Mouse (Mus musculus) small intestine, adult 2 months (tissue): Measurements from ENCODE around the gene Zfp444. TPM values are rescaled to one million over a fixed set of nuclear protein-coding genes. Genes with fewer than 3 reads are reported as not detected.
"Not testable (repeated sequence)": the region's sequence is repeated elsewhere in the genome, so short reads cannot be mapped to it uniquely, and the experiment has no call there.

Experiments used
- H3K27ac ChIP-seq: fragments of 200-500 bp; 2 replicates; pipeline ENCODE4 v1.5.1; 2012; ENCODE audit warnings: low read depth, low read length, control low read depth, inconsistent platforms; ENCODE audit not compliant: insufficient read depth
- H3K27me3 ChIP-seq: fragments of 200-500 bp; 2 replicates; pipeline ENCODE4 v1.6.1; 2012; ENCODE audit warnings: mild to moderate bottlenecking, moderate library complexity, low read length, inconsistent platforms; ENCODE audit not compliant: control insufficient read depth, insufficient read depth
- H3K36me3 ChIP-seq: fragments of 200-500 bp; 2 replicates; pipeline ENCODE4 v1.6.1; 2012; ENCODE audit warnings: mild to moderate bottlenecking, low read length, control low read depth, inconsistent platforms; ENCODE audit not compliant: control insufficient read depth, insufficient read depth
- H3K4me1 ChIP-seq: fragments of 200-500 bp; 2 replicates; pipeline ENCODE4 v1.6.1; 2012; ENCODE audit warnings: low read length, inconsistent platforms, mixed read lengths; ENCODE audit not compliant: control insufficient read depth, insufficient read depth, insufficient read length
- H3K4me3 ChIP-seq: fragments of 200-500 bp; 2 replicates; pipeline ENCODE4 v1.5.1; 2012; ENCODE audit warnings: low read depth, mild to moderate bottlenecking, control low read depth, inconsistent platforms, low read length, moderate library complexity
- CTCF ChIP-seq: fragments of 200-500 bp; IDR thresholded peaks from 2 replicates; pipeline ENCODE4 v1.5.1; 2012; ENCODE audit warnings: low read depth, mild to moderate bottlenecking, control low read depth, inconsistent platforms, low read length, moderate library complexity, mixed read lengths; ENCODE audit not compliant: insufficient replicate concordance, insufficient read length; ENCODE audit errors: extremely low read depth
- POLR2A ChIP-seq: fragments of 200-500 bp; IDR thresholded peaks from 2 replicates; pipeline ENCODE4 v1.6.1; 2012; ENCODE audit warnings: low read depth, mild to moderate bottlenecking, control low read depth, inconsistent platforms, low read length, moderate library complexity
- WGBS: fragments of 180-500 bp; shearing (Covaris S2); methylation state at CpG from one replicate; pipeline ENCODE4 v1.1.7; 2018; 5-methylcytosine and 5-hydroxymethylcytosine counted together
- polyA plus RNA-seq: library from polyadenylated mRNA; depleted of rRNA; stranded (reverse); fragments of >200 nt; gene quantifications from 2 replicates; pipeline ENCODE4 v1.2.3, GENCODE M21; 2012; rRNA removed

The Zfp444 gene
- polyA plus RNA-seq, 1 experiment, result 33.9 TPM

- WGBS, result 65% methylated on average over 3 of the region's 3 CpGs
- no peak overlapping the region for H3K27ac ChIP-seq
- no peak overlapping the region for H3K4me3 ChIP-seq
- no peaks in the 10 kb centered on the region for H3K36me3 ChIP-seq
- no peaks in the 10 kb centered on the region for H3K4me1 ChIP-seq
- H3K27me3 ChIP-seq, result no peaks in the 10 kb centered on the region
- TF ChIP-seq CTCF (no peak), POLR2A (no peak)
These were observed 32.2 kb downstream of the Zfp444 start for GRCm38 (mm10) chr7:6204200-6204599.

GRCm38 (mm10) chr7:6213144-6213543 lies 41.1 kb downstream of the Zfp444 start:
- TF ChIP-seq POLR2A (no peak), CTCF (peak; percentile 45; the same call in 1 of the 2 replicates)
- Histone ChIP-seq H3K27ac (no peak overlapping the region), H3K4me3 (no peak overlapping the region), H3K4me1 (no peaks in the 10 kb centered on the region), H3K36me3 (no peaks in the 10 kb centered on the region), H3K27me3 (no peaks in the 10 kb centered on the region)
- WGBS, result 49% methylated on average over 5 of the region's 5 CpGs

GRCm38 (mm10) chr7:6214691-6215090 lies 42.7 kb downstream of the Zfp444 start:
- WGBS, result 68% methylated on average over 4 of the region's 4 CpGs
- H3K27me3 ChIP-seq, H3K36me3 ChIP-seq, H3K4me3 ChIP-seq, H3K4me1 ChIP-seq, H3K27ac ChIP-seq: not testable (repeated sequence)

- Histone ChIP-seq H3K27ac (no peak overlapping the region), H3K36me3 (no peaks in the 10 kb centered on the region), H3K27me3 (no peaks in the 10 kb centered on the region), H3K4me3 (no peak overlapping the region), H3K4me1 (no peaks in the 10 kb centered on the region)
- TF ChIP-seq POLR2A, result no peak
- no peak for TF ChIP-seq CTCF
- WGBS, result 54% methylated on average over 3 of the region's 3 CpGs
These were observed 48.1 kb downstream of the Zfp444 start for GRCm38 (mm10) chr7:6220147-6220546.

GRCm38 (mm10) chr7:6221978-6222377 lies 50.0 kb downstream of the Zfp444 start, which contains the start of gene Zscan5b:
TSS of gene Zscan5b (plus strand) at chr7:6222278.
- Histone ChIP-seq H3K4me1 (no peaks in the 10 kb centered on the region), H3K27ac (no peak within 1 kb of the TSS), H3K27me3 (no peaks in the 10 kb centered on the region), H3K4me3 (no peak within 1 kb of the TSS), H3K36me3 (no peaks in the 10 kb centered on the region)
- 90% methylated on average over 12 of the region's 12 CpGs for WGBS
- no peak for TF ChIP-seq CTCF
- no peak for TF ChIP-seq POLR2A

GRCm38 (mm10) chr7:6228491-6228890 lies 56.5 kb downstream of the Zfp444 start:
- H3K27ac ChIP-seq, H3K4me1 ChIP-seq, H3K27me3 ChIP-seq, H3K4me3 ChIP-seq, H3K36me3 ChIP-seq: not testable (repeated sequence)
- WGBS, result 54% methylated on average over 8 of the region's 8 CpGs

- no peaks in the 10 kb centered on the region for H3K4me1 ChIP-seq
- 39% methylated on average over 11 of the region's 11 CpGs for WGBS
- no peaks in the 10 kb centered on the region for H3K36me3 ChIP-seq
- no peaks in the 10 kb centered on the region for H3K27me3 ChIP-seq
- H3K27ac ChIP-seq, result no peak overlapping the region
- no peak for TF ChIP-seq POLR2A
- TF ChIP-seq CTCF, result no peak
- H3K4me3 ChIP-seq, result no peak overlapping the region
These were observed 67.8 kb downstream of the Zfp444 start for GRCm38 (mm10) chr7:6239787-6240186.

- H3K4me1 ChIP-seq, H3K27ac ChIP-seq, H3K36me3 ChIP-seq, H3K4me3 ChIP-seq, H3K27me3 ChIP-seq: not testable (repeated sequence)
- 11% methylated on average over 1 of the region's 1 CpGs for WGBS
- TF ChIP-seq CTCF, result peak; percentile 57; the same call in 1 of the 2 replicates
These were observed 68.9 kb downstream of the Zfp444 start for GRCm38 (mm10) chr7:6240841-6241425.

Other genes starting within 250 kb of the Zfp444 start
- gene Vmn1r65, start 161.2 kb upstream of the Zfp444 start, polyA plus RNA-seq, result not detected in 2 replicates
- gene Nlrp4c, start 127.1 kb upstream of the Zfp444 start, polyA plus RNA-seq, result not detected in 2 replicates
- gene Zfp787, start 16.2 kb upstream of the Zfp444 start, polyA plus RNA-seq, result 32.3 and 62.7 TPM in 2 replicates
- gene Galp, start 24.9 kb downstream of the Zfp444 start, polyA plus RNA-seq, result not detected in 2 replicates
- gene Zscan5b, start 50.1 kb downstream of the Zfp444 start, polyA plus RNA-seq, result not detected in 2 replicates
- gene Epp13, start 80.5 kb downstream of the Zfp444 start, polyA plus RNA-seq, result not detected in 2 replicates
- gene Zfp667, start 114.4 kb downstream of the Zfp444 start, polyA plus RNA-seq, result 0.10 TPM in 2 replicates
- 0.25 and 0.48 TPM in 2 replicates for gene Zfp583, start 159.1 kb downstream of the Zfp444 start, polyA plus RNA-seq
- gene Gm3854, start 171.5 kb downstream of the Zfp444 start, polyA plus RNA-seq, result not detected in 2 replicates
- 0.03 and 0.15 TPM in 2 replicates for gene Zfp78, start 191.1 kb downstream of the Zfp444 start, polyA plus RNA-seq
- gene Zfp28, start 211.1 kb downstream of the Zfp444 start, polyA plus RNA-seq, result 0.22 and 0.60 TPM in 2 replicates
- gene Smim17, start 226.5 kb downstream of the Zfp444 start, polyA plus RNA-seq, result not detected in 2 replicates
- gene Gm20715, start 238.1 kb downstream of the Zfp444 start, polyA plus RNA-seq, result not detected in 2 replicates